Mouse (Mus musculus) megakaryocyte, embryonic 14.5 days (primary cell): Measurements from ENCODE around the gene Pld6. TPM values are rescaled to one million over a fixed set of nuclear protein-coding genes. Genes with fewer than 3 reads are reported as not detected.

Source experiments
- H3K27me3 ChIP-seq: replicated peaks from 2 replicates; pipeline ENCODE3; 2012; ENCODE audit warnings: inconsistent platforms
- H3K36me3 ChIP-seq: replicated peaks from 2 replicates; pipeline ENCODE3; 2012; ENCODE audit warnings: low read length, inconsistent platforms, mixed read lengths
- H3K4me1 ChIP-seq: 2 replicates; pipeline ENCODE4 v1.6.1; 2012; ENCODE audit warnings: inconsistent platforms
- H3K4me3 ChIP-seq: replicated peaks from 2 replicates; pipeline ENCODE3; 2012; ENCODE audit warnings: moderate library complexity, mild to moderate bottlenecking, inconsistent platforms
- H3K9me3 ChIP-seq: 2 replicates; pipeline ENCODE4 v1.6.1; 2012; ENCODE audit warnings: inconsistent platforms
- FLI1 ChIP-seq: IDR thresholded peaks from 2 replicates; pipeline ENCODE4 v1.6.1; 2012; ENCODE audit warnings: low read length, inconsistent platforms, mixed read lengths
- GATA1 ChIP-seq: IDR thresholded peaks from 3 replicates; pipeline ENCODE4 v1.6.1; 2012; ENCODE audit warnings: mixed read lengths, low read length, inconsistent platforms, borderline replicate concordance
- polyA plus RNA-seq: library from polyadenylated mRNA; stranded (reverse); fragments of >175 nt; gene quantifications from 2 replicates; pipeline ENCODE4 v1.2.3, GENCODE M21; 2012; ENCODE audit warnings: low replicate concordance; ENCODE audit not compliant: insufficient read depth

The Pld6 gene
- polyA plus RNA-seq, 1 experiment, result 0.43 TPM

DNA sequence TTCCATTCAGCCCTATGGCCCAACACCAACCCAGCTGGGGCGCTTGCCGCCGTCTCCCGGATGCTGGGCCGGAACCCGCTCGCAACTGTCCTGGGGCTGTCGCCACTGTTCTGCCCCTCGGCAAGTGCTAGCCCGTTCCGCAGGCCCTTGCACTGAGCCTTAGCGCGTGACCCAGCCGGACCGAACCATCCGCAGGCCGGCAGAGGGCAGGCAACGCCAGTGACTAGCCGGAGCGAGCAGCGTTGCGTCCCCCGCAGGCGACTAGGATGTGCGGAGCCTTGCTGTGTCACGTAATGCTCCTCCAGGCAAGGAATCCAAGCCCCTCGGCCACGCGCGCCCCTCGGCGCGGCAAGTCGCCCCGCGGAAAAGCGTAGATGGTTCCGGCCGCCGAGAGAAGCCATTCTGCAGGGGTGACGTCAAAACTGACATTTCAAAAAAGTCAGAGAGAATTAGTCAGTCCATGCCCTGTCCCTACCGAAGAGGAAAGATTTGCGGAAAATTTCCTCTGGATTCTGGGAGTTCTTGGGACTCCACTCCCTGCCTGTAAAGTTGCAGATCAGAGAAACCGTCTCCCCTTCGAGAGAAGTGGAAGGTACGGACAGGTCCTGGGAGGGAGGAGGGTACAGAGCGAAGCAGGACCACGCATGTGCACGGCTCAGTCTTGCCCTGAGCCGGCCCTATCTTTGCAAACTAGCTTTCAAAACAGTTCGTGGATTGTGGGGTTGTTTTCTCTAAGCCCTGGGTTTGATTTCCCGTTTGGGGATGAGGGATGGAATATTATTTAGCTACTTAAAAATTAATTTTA, 22.4 kb upstream of the Pld6 start, which contains the start of gene Flcn:
Flcn (minus strand) TSS at position 347 of the 805 bp plus-strand sequence.
- peaks cover 55% of the 10 kb centered on the region for H3K36me3 ChIP-seq
- no peaks in the 10 kb centered on the region for H3K9me3 ChIP-seq
- peak within 1 kb of the TSS; percentile 93 for H3K4me3 ChIP-seq
- TF ChIP-seq GATA1 (no peak), FLI1 (no peak)
- no peaks in the 10 kb centered on the region for H3K27me3 ChIP-seq
- peaks cover 71% of the 10 kb centered on the region for H3K4me1 ChIP-seq

DNA sequence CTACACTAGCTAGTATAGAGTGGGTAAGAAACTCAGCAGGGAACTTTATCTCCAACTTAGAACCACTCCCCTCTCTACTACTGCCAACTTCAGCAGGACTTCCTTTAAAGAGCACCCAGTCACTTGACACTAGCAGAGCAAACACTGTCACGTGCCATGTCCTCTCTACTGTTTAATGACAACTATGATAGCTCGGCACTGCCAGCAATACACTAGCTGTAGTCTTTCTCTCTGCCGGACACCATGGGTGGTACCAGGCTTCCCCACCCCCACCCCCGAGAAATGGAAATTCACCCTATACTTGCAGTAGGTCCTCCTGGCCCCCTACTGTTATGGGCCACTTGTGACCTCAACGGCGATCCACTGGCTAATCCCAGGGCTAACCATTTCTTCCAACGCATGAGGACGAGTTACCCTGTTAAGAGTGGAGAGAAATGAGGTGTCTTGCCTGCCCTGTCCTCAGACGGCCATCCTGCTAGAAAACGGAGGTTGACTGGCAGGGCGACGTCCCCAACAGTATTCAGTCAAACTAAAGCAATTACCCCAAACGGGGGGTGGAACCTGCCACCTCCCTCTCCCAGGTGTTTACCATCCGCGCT, 21.7 kb upstream of the Pld6 start:
- Histone ChIP-seq H3K4me3 (peak overlapping the region; percentile 93), H3K36me3 (peaks cover 58% of the 10 kb centered on the region), H3K9me3 (no peaks in the 10 kb centered on the region), H3K4me1 (peaks cover 77% of the 10 kb centered on the region), H3K27me3 (no peaks in the 10 kb centered on the region)
- TF ChIP-seq FLI1 (no peak), GATA1 (no peak)

DNA sequence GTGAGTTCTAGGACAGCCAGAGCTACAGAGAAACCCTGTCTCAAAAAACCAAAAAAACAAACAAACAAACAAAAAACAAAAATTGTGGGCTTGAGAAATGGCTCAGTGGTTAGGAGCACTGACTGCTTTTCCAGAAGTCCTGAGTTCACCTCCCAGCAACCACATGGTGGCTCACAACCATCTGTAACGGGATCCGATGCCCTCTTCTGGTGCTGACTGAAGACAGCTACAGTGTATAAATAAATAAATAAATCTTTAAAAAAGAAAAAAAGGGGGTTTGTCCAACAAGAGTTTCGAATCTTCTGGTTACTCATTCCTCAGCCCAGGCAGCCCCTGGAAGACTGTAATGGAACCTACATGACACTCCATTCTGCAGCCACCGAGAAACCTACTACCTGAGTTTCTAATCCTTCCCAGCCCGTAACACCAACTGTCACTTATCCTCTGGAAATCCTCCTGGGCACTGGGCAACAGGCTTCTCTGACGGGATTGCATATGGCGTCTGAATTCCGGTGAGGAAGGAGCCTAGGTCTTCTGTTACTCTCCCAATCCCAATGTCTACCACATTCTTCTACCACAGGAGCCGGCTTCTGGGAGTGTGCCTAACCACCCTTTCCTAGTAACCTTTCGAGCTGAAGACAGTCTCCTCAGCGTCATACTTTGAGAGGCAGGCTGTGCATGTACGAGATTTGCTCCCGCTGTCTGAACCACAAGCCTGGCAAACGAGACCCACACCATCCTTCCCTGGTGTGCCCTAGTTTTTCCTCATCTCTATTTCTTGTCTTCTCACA, 20.9 kb upstream of the Pld6 start:
- Histone ChIP-seq H3K36me3 (peaks cover 62% of the 10 kb centered on the region), H3K9me3 (no peaks in the 10 kb centered on the region), H3K4me3 (peak overlapping the region; percentile 93), H3K27me3 (no peaks in the 10 kb centered on the region), H3K4me1 (peaks cover 76% of the 10 kb centered on the region)
- no peak for TF ChIP-seq FLI1
- TF ChIP-seq GATA1, result no peak

DNA sequence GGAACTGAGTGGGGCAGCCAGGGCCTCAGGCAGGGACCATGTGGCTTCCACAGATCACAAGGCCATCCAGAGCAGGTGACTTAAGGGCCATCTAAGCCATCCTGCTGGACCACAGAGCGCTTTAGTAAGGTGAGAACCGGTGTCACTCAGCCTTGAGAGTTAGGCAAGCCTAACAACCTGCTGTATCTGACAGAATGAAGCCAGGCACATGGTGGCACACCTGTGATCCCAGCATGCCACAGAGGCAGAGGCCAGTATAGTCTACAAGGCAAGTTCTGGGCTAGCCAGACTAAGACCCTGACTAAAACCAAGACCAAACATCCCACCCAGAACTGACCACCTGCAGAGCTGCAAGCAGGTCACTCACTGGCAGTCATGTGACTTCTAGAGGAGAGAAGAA, 18.2 kb upstream of the Pld6 start:
- Histone ChIP-seq H3K4me1 (peaks cover 56% of the 10 kb centered on the region), H3K9me3 (no peaks in the 10 kb centered on the region), H3K27me3 (no peaks in the 10 kb centered on the region), H3K36me3 (peaks cover 76% of the 10 kb centered on the region), H3K4me3 (peak overlapping the region; percentile 13)
- TF ChIP-seq GATA1 (no peak), FLI1 (no peak)

DNA sequence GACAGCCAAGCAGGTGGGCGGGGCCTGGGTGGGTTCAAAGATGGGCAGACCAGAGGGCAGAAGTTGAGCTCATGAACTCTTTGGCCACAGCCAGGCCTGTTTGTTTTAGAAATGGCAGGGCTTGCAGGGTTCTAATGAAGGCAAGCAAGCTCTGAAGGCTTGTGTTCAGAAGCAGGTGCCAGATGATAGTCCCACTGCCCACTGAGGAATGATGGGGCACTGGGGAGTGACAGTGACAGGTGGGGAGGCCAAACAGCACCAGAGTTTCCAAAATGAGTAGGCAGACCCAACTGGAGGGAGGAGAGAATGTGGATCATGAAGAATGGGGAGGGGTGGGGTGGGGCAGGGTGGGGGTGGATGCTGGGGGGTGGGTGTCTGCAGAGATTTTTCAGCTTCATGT, 17.8 kb upstream of the Pld6 start:
- Histone ChIP-seq H3K36me3 (peaks cover 80% of the 10 kb centered on the region), H3K4me3 (no peak overlapping the region), H3K9me3 (no peaks in the 10 kb centered on the region), H3K27me3 (no peaks in the 10 kb centered on the region), H3K4me1 (peaks cover 56% of the 10 kb centered on the region)
- TF ChIP-seq GATA1, result no peak
- no peak for TF ChIP-seq FLI1

DNA sequence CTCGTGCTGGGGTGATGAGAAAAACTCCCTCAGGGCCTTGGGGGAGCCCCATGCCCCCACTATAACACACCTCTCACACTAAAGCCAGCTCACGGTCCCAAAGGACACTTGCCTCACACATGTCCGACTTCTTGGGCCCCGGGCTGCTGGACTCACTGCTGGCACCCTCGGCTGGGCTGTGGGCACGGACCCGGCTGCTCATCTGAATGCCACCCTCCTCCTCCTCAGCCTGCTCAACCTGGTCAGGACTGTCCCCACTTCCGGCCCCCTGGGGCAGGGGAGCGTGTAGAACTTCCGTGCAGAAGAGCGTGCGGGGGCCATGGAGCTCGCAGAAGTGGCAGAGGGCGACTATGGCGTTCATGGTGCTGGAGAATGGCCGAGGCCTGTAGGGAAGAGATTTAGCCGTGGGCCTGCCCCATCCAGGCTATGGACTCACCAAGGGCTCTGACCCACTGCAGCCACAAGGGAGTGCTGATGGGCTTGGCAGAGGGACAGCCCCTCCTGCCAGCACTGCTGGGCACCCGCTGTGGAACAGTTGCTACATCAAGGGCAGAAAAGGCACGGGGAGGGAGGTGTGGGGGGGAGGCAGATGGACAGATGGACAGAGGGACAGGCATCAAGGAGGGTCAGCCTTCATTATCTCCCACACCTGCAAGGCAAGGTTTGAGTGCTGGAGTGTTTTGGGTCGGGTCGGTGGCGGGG, 17.1 kb upstream of the Pld6 start:
- no peaks in the 10 kb centered on the region for H3K27me3 ChIP-seq
- H3K36me3 ChIP-seq, result peaks cover 87% of the 10 kb centered on the region
- no peak for TF ChIP-seq GATA1
- no peak for TF ChIP-seq FLI1
- no peak overlapping the region for H3K4me3 ChIP-seq
- peaks cover 56% of the 10 kb centered on the region for H3K4me1 ChIP-seq
- no peaks in the 10 kb centered on the region for H3K9me3 ChIP-seq

DNA sequence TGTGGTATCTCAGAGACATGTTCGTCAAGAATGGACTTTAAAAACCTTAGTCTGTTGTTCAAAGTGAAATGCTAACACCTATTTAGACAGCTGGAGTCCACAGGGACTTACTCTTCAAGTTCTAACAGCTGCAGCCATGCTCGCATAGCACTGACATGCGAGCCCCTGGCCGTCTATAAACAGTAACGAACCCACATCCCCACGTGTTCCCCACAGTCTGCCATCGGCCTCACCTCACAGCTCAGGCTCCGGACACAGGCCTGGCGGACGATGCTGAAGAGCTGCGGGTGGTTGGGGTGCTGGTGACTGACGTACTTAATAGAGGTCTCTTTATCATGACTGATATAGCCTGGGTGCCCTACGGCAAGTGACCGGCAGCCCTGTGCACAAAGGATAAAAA, 16.1 kb upstream of the Pld6 start:
- H3K36me3 ChIP-seq, result peaks cover 98% of the 10 kb centered on the region
- H3K27me3 ChIP-seq, result no peaks in the 10 kb centered on the region
- H3K4me1 ChIP-seq, result peaks cover 53% of the 10 kb centered on the region
- H3K9me3 ChIP-seq, result no peaks in the 10 kb centered on the region
- TF ChIP-seq FLI1 (no peak), GATA1 (no peak)
- no peak overlapping the region for H3K4me3 ChIP-seq

DNA sequence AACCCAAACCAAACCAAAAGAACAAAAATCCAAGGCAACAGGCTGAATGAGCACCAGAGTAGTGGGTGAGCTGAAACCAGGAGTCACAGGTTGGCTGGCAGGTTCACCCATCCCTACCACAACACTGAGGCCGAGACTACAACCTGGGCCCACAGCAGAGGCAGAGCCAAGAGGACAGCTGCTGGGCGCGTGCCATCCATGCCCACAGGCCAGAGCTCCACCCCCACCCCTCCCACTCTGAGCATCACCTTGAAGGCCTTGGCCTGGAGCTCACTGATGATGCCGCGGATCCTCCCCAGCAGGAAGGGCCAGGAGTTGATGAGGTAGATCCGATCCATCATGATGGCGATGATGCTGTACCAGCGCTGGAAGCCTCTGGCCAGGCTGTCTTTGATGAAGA, 14.4 kb upstream of the Pld6 start:
- Histone ChIP-seq H3K9me3 (no peaks in the 10 kb centered on the region), H3K36me3 (peaks cover 100% of the 10 kb centered on the region), H3K4me1 (peaks cover 44% of the 10 kb centered on the region), H3K4me3 (no peak overlapping the region), H3K27me3 (no peaks in the 10 kb centered on the region)
- no peak for TF ChIP-seq GATA1
- no peak for TF ChIP-seq FLI1

DNA sequence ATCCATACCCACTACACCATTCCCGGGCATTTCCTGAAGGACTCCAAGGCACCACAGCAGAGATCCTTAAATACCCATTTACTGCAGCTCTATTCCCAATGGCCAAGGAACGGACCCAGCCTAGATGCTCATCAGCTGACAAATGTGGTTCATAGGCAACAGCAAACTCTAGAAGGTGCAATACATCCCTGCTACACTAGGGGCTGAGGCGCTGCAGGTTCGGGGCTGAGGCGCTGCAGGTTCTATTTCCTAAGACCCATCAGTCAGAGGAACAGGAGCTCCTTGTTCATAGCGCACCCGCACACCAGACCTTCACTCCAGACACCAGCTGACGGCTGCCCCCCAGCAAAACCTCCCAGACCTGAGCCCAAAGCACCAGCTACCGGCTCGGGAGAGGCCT, 13.0 kb upstream of the Pld6 start:
- H3K9me3 ChIP-seq, result no peaks in the 10 kb centered on the region
- TF ChIP-seq GATA1 (no peak), FLI1 (no peak)
- peaks cover 36% of the 10 kb centered on the region for H3K4me1 ChIP-seq
- H3K27me3 ChIP-seq, result no peaks in the 10 kb centered on the region
- H3K4me3 ChIP-seq, result no peak overlapping the region
- H3K36me3 ChIP-seq, result peaks cover 100% of the 10 kb centered on the region

DNA sequence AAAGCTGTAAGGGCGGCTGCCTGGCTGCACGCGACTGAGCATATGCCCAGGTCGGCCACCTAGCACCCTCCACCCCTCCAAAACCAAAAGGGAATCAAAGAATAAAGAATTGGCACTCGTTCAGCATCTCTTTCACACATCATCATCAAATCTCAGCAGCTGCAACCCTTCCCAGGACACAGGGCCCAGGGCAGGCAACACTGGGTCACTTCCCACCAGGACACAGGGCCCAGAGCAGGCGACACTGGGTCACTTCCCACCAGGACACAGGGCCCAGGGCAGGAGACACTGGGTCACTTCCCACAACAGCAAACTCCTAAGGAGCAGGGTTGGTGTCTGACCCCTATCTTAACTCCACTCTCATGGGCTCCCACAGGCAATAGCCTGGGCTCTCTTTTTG, 5.9 kb upstream of the Pld6 start:
- TF ChIP-seq GATA1, result no peak
- TF ChIP-seq FLI1, result no peak
- H3K36me3 ChIP-seq, result peaks cover 73% of the 10 kb centered on the region
- H3K4me3 ChIP-seq, result no peak overlapping the region
- no peaks in the 10 kb centered on the region for H3K9me3 ChIP-seq
- peaks cover 27% of the 10 kb centered on the region for H3K4me1 ChIP-seq
- H3K27me3 ChIP-seq, result peaks cover 5% of the 10 kb centered on the region
